Mouse (Mus musculus) C2C12 (cell line): ENCODE results near the gene Hic2.

Experiments used
- CTCF ChIP-seq: IDR thresholded peaks from one replicate; pipeline ENCODE4 v1.5.1; 2011; ENCODE audit not compliant: control insufficient read depth, insufficient read depth, insufficient read length
- FOSL1 ChIP-seq: IDR thresholded peaks from one replicate; pipeline ENCODE4 v1.8.0; 2011; ENCODE audit warnings: mild to moderate bottlenecking, low read length; ENCODE audit not compliant: poor library complexity, insufficient read depth, severe bottlenecking

- no peak for TF ChIP-seq FOSL1
- no peak for TF ChIP-seq CTCF
Observed at GRCm38 (mm10) chr16:17222197-17222596, 11.2 kb upstream of the Hic2 start.
